In genomic region chr9:58204448-58205000, GRCm38 (mm10) we compare ENCODE assay signal across 8 mouse cellular contexts. TPM values are rescaled to one million over a fixed set of nuclear protein-coding genes. Genes with fewer than 3 reads are reported as not detected.
DNase-seq lines count a peak whose midpoint lies in the region; ATAC-seq lines count a peak whose summit lies in the region.

No protein-coding gene starts in this region.

- peak; percentile 97 for DNase-seq in adrenal gland, adult 18-20 months (ENCODE audit: low spot score in 2 of 2)
- peak; percentile 91 for DNase-seq in embryo, embryonic 11 days
- peak; percentile 81 for DNase-seq in gastrocnemius, postnatal 25 days
- DNase-seq in left cerebral cortex, postnatal 25 days (ENCODE audit: low spot score in 2 of 2) = peak; percentile 88 to 90
- DNase-seq in mesoderm, embryonic 11.5 days (ENCODE audit: low read depth, low spot score) = peak; percentile 91
- peak; percentile 83 for DNase-seq in right cerebral cortex, postnatal 25 days
- peak; percentile 85 for DNase-seq in yolk sac, embryonic 10.5 days (ENCODE audit: low spot score)

- ATAC-seq in inflammation-experienced regulatory T-cells, adult 6 months = peak; percentile 64

- intact Hi-C loops in left cerebral cortex, postnatal 25 days (cut with DNase I) = loop anchor here (1.0 to 10.0 kb wide), 3 partner anchors 151 to 270 kb away; no protein-coding TSS in a partner anchor

RNA-seq across cellular contexts. Expression of gene Islr2, which starts 0.4 kb away (rescaled TPM):
- 1 to 10 TPM; 1.2 to 2.6 TPM for total RNA-seq in adrenal gland, adult 18-20 months (2021)
- total RNA-seq in gastrocnemius, postnatal 25 days (2021) = 1 to 10 TPM; 4.2 to 4.6 TPM
- polyA plus RNA-seq in inflammation-experienced regulatory T-cells, adult 6 months (2017; shearing (Covaris generic)) = not detected
- total RNA-seq in left cerebral cortex, postnatal 25 days (2021) = 10 to 100 TPM; 72.2 to 76.7 TPM

RNA-seq across cellular contexts. Expression of gene Islr, which starts 0.4 kb away (rescaled TPM):
- 10 to 100 TPM; 22.4 to 33.0 TPM for total RNA-seq in adrenal gland, adult 18-20 months (2021)
- total RNA-seq in gastrocnemius, postnatal 25 days (2021) = 10 to 100 TPM; 29.4 to 35.7 TPM
- 1 to 10 TPM in 1 of 3 experiments, under 1 TPM in 1, not detected in 1; 0.84 to 1.5 TPM for polyA plus RNA-seq in inflammation-experienced regulatory T-cells, adult 6 months (2017; shearing (Covaris generic))
- total RNA-seq in left cerebral cortex, postnatal 25 days (2021) = 10 to 100 TPM; 14.9 to 15.2 TPM

RNA-seq across cellular contexts. Expression of gene Pml, which starts 45.1 kb away (rescaled TPM):
- 10 to 100 TPM; 16.1 to 17.9 TPM for total RNA-seq in adrenal gland, adult 18-20 months (2021)
- total RNA-seq in gastrocnemius, postnatal 25 days (2021) = 1 to 10 TPM; 3.5 to 4.6 TPM
- 10 to 100 TPM; 40.6 to 53.9 (median 40.9) TPM for polyA plus RNA-seq in inflammation-experienced regulatory T-cells, adult 6 months (2017; shearing (Covaris generic))
- total RNA-seq in left cerebral cortex, postnatal 25 days (2021) = 10 to 100 TPM; 13.0 to 18.2 TPM

RNA-seq across cellular contexts. Expression of gene Stoml1, which starts 48.4 kb away (rescaled TPM):
- total RNA-seq in adrenal gland, adult 18-20 months (2021) = 10 to 100 TPM; 13.3 to 15.0 TPM
- total RNA-seq in gastrocnemius, postnatal 25 days (2021) = 1 to 10 TPM; 6.5 to 8.8 TPM
- 10 to 100 TPM; 11.9 to 42.4 (median 32.1) TPM for polyA plus RNA-seq in inflammation-experienced regulatory T-cells, adult 6 months (2017; shearing (Covaris generic))
- 10 to 100 TPM; 64.3 to 71.4 TPM for total RNA-seq in left cerebral cortex, postnatal 25 days (2021)

Comparison
In these comparisons a context has a peak if more than half of its experiments do, and no peak if none do; other contexts are left out.
1. Peak in every context shown above with its lines: DNase-seq and ATAC-seq.
2. RNA of gene Islr2, which starts 0.4 kb away (total RNA-seq): 72.2 to 76.7 TPM in left cerebral cortex, postnatal 25 days; 4.2 to 4.6 TPM in gastrocnemius, postnatal 25 days and 1.2 to 2.6 TPM in adrenal gland, adult 18-20 months; every median in the first group is over 10 times any median in the second.